7 mouse cellular contexts compared by ENCODE assay signal in genomic region chr7:107371126-107371920, GRCm38 (mm10). TPM values are rescaled to one million over a fixed set of nuclear protein-coding genes. Genes with fewer than 3 reads are reported as not detected.
DNase-seq lines count a peak whose midpoint lies in the region; ATAC-seq and TF ChIP-seq lines count a peak whose summit lies in the region.

No protein-coding gene starts in this region.

- no peaks in the 10 kb centered on the region for H3K9me3 ChIP-seq in lung, embryonic 14.5 days (ENCODE audit: low read depth, low read length)
- no peaks in the 10 kb centered on the region for H3K9me3 ChIP-seq in neural tube, embryonic 12.5 days

- peak; percentile 55 for ATAC-seq in lung, embryonic 14.5 days (ENCODE audit: insufficient read depth)
- no peak for ATAC-seq in neural tube, embryonic 12.5 days (ENCODE audit: low FRiP score, low read depth)

- TF ChIP-seq CTCF in lung, embryonic 14.5 days (IDR thresholded peaks at IDR 0.05; ENCODE audit: low read depth), result no peak

- H3K27ac ChIP-seq in lung, embryonic 14.5 days (ENCODE audit: low read depth), result no peak overlapping the region
- no peak overlapping the region for H3K27ac ChIP-seq in neural tube, embryonic 12.5 days

- DNase-seq in lung, embryonic 14.5 days, result peak; percentile 29
- DNase-seq in lung, postnatal 14 days, result no peak
- peak; percentile 66 for DNase-seq in cerebellum, postnatal 14 days
- DNase-seq in gastrocnemius, postnatal 14 days, result peak; percentile 3
- DNase-seq in left cerebral cortex, postnatal 4 days, result peak; percentile 26
- DNase-seq in ovary, postnatal 36 days (ENCODE audit: low spot score), result no peak

- intact Hi-C loops in gastrocnemius, postnatal 14 days (cut with DNase I; ENCODE audit: low total_unique reads), result no loop called here
- intact Hi-C loops in left cerebral cortex, postnatal 4 days (cut with DNase I), result no loop called here

- peaks cover 38% of the 10 kb centered on the region for H3K27me3 ChIP-seq in lung, embryonic 14.5 days (ENCODE audit: insufficient read depth, low read length)
- peaks cover 40% of the 10 kb centered on the region for H3K27me3 ChIP-seq in neural tube, embryonic 12.5 days (replicated peaks)

- H3K9ac ChIP-seq in lung, embryonic 14.5 days, result peak overlapping the region; percentile 50
- peak overlapping the region; percentile 59 for H3K9ac ChIP-seq in neural tube, embryonic 12.5 days

- H3K36me3 ChIP-seq in lung, embryonic 14.5 days (ENCODE audit: insufficient read depth), result no peaks in the 10 kb centered on the region
- H3K36me3 ChIP-seq in neural tube, embryonic 12.5 days, result no peaks in the 10 kb centered on the region

- H3K4me3 ChIP-seq in lung, embryonic 14.5 days (ENCODE audit: low read depth, low read length), result peak overlapping the region; percentile 62
- H3K4me3 ChIP-seq in neural tube, embryonic 12.5 days, result peak overlapping the region; percentile 70

- WGBS in lung, embryonic 14.5 days, result 2% methylated on average over 45 of the region's 45 CpGs
- WGBS in neural tube, embryonic 12.5 days, result 2% methylated on average over 45 of the region's 45 CpGs

- peak overlapping the region; percentile 98 for H3K4me2 ChIP-seq in lung, embryonic 14.5 days
- H3K4me2 ChIP-seq in neural tube, embryonic 12.5 days (replicated peaks), result peak overlapping the region; percentile 98

- no peaks in the 10 kb centered on the region for H3K4me1 ChIP-seq in lung, embryonic 14.5 days (ENCODE audit: insufficient read depth)
- H3K4me1 ChIP-seq in neural tube, embryonic 12.5 days, result peaks cover 5% of the 10 kb centered on the region

RNA-seq across cellular contexts. Expression of gene Syt9, which starts 0.8 kb away (rescaled TPM):
- polyA plus RNA-seq in lung, embryonic 14.5 days (2014; fragmentation: Nextera tagmentation; extraction: Ambion mirVana), result 1.7 and 2.5 TPM in 2 replicates
- under 1 TPM; 0.53 to 0.68 TPM for total RNA-seq in gastrocnemius, postnatal 14 days (2021)
- total RNA-seq in left cerebral cortex, postnatal 4 days (2021), result 10 to 100 TPM; 19.1 to 20.6 TPM
- polyA plus RNA-seq in neural tube, embryonic 12.5 days (2016; fragmentation: Nextera tagmentation; extraction: Ambion mirVana), result 5.9 and 7.9 TPM in 2 replicates

Comparison
In these comparisons a context has a peak if more than half of its experiments do, and no peak if none do; other contexts are left out.
1. DNase-seq: peak in lung, embryonic 14.5 days (single experiment), cerebellum, postnatal 14 days (2 of 2), gastrocnemius, postnatal 14 days (single experiment) and left cerebral cortex, postnatal 4 days (single experiment); none in lung, postnatal 14 days (single experiment) and ovary, postnatal 36 days (single experiment).
2. RNA of gene Syt9, which starts 0.8 kb away (total RNA-seq): 19.1 to 20.6 TPM in left cerebral cortex, postnatal 4 days; 0.53 to 0.68 TPM in gastrocnemius, postnatal 14 days; every median in the first group is over 10 times any median in the second.